Mouse (Mus musculus): ENCODE measurements around the gene Siglec1.

The Siglec1 gene

DNA sequence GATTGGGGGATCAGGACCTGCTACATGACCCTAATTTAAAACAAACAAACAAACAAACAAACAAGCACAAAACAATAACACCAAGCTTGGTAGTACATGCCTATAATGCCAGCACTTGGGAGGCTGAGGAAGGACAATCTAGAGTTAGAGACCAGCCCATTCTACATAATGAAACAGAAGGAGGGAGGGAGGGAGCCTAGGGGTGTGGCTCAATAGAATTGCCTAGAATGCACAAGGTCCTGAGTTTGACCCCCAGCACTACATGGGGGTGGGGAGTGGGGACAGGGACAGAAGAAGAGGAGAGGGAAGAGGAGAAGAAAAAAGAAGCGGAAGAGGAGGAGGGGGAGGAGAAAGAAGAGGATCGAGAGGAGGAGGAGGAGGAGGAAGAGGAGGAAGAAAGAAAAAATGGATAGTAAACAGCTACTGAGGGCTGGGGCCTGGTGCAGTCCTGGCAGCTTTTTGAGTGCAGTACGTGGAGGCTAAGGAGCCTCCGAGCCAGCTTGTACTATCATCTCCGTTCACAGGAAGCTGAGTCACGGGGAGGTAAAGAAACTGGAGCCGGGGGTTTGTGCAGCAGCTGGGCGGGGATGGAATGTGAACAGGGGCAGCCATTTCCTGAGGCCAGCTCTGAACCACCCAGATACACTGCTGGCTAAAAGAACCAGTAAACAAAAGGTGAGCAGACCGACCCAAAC, 9.7 kb upstream of the Siglec1 start:
- DNase-seq, result no peak

DNA sequence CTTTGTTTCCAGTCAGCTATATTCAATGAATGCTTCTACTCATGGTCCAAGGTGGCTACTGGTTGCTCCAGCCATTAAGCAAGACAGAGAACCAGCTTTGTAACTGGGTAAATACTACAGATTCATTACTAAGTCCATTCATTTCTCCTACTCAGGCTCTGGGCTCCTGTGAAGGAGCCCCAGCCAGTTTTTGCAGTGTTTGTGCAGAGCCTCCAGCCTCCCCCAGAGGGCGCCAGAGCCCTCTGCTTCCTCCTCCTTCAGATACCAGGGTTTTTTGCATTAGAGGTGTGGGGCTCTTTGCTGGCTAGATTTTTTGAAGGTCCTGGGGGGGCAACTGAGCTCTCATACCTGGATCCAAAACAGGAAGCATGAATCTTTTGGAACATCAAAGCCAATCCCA, 8.3 kb upstream of the Siglec1 start:
- DNase-seq, result peak; percentile 66

GRCm38 (mm10) chr2:131093577-131093976, 7.0 kb upstream of the Siglec1 start:
- no peak for DNase-seq

GRCm38 (mm10) chr2:131090852-131091251, 4.3 kb upstream of the Siglec1 start:
- DNase-seq, result no peak

DNA sequence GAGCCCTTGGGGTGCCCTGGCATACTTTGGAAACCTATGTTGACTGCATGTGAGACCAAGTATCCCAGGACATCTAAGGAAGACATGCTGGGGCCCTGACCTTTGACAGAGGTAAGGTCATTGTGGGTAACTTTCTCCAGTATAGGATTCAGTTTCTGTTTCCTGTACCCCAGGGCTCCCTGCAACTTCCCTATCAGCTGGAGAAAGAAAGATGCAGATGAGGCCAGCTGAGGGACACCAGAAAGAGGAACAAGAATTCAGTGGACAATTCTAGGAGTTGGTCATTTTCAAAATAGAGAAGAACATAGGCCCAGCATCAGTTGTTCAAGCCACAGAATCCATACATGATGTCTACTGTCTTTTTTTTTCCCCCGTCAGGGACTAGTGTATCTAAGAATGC, 3.1 kb upstream of the Siglec1 start:
- no peak for DNase-seq

- no peak for DNase-seq
Observed at GRCm38 (mm10) chr2:131088581-131088980, 2.0 kb upstream of the Siglec1 start.

- DNase-seq, result no peak
Observed at GRCm38 (mm10) chr2:131084206-131084605, 2.4 kb downstream of the Siglec1 start.

- DNase-seq, result no peak
Observed at GRCm38 (mm10) chr2:131080507-131080906, 6.1 kb downstream of the Siglec1 start.

GRCm38 (mm10) chr2:131072536-131072935, 14.0 kb downstream of the Siglec1 start:
- DNase-seq, result no peak

DNA sequence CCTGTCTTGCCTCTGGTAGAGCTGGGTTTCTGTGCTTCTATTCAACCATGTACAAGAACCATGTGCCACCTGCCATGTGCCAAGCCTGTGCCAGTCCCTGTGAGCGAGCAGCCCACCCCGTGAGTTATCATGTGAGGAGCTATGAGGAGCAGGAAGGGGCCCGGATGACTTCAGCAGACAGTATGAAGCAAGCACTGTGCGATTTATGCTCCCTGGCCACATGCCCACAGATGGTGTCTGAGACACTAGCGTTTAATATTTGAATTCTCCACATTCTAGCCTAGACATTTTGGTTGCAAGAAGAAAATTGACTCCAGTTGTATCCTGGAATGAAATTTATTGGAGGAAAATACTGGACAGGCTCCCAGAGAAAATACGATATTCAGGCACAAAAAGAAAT, 19.1 kb downstream of the Siglec1 start:
- peak; percentile 33 for DNase-seq

DNA sequence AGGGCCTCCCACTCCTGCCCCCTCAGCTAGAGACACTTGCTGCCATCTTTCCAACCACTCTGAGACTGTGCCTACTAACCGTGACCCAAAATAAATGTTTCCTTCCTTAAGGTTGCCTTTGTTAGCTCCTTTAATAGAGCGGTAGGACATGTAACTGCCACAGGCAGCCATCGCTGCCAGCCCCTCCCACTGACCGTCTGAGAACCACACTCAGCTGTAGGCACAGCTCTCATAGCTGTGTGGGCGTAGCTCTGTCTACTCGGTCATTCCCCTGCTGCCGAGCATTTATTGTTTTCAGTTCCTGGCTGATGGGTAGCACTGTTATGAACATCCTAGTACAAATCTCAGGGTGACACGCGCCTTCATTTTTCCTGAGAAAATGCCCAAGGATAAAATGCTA, 20.2 kb downstream of the Siglec1 start:
- no peak for DNase-seq

GRCm38 (mm10) chr2:131063404-131063864, 23.1 kb downstream of the Siglec1 start, which contains the start of gene Adam33:
Gene Adam33, minus strand, starts transcription at chr2:131063814.
- no peak for DNase-seq

GRCm38 (mm10) chr2:131061607-131062006, 25.0 kb downstream of the Siglec1 start:
- no peak for DNase-seq

DNA sequence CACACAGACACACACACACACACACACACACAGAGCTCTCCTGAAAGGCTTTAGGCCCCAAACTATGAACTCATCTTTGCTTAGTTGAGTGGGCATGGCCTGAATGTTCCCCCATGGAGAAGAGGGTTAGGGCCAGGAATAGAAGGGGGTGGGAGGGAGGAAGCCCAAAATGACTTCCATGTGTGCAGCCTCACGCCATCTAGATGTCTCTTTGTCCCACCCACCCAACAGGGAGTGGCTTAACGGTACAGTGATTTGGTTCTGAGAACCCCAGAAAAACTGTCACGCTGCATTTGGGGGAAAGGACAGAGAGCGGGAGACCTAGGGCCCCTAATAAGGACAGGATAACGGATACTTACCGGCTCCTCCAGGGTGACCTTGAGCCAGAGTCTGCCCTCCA, 25.8 kb downstream of the Siglec1 start:
- no peak for DNase-seq

DNA sequence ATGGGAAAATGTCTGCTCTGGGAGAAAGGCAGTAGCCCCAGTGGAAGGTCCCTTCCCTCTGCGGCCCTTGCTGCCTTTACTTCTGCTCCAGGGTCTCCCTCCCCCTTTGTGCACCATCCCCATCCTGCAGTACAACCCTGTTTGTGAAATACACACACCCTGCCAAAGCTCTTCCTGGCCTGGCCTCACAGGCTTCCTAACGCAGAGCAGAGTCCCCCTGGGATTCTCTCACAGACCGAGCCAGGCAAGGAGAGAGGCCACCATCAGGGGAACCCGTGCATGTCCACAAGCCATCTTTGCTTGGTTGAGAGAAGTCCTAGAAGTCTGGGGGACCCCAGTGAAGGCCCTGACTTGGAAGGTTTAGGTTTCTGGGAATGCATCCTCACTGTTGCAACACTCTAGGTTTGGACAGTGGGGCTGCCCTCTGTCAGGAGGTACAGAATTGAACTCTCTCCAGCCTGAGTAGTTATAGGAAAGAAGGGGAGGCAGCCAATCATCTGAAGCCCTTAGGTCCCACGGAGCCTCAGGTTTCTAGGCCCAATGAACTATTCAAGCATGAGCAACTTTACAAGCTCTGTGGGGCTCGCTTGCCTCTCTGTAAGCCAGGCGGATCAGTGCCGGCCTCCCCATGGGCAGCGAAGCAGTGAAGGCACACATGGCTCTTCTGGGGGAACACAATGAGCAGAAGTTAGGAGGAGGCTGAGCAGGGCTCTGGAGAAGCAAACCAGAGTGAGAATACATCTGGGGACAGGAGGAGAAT, 26.6 kb downstream of the Siglec1 start:
- DNase-seq, result no peak

- no peak for DNase-seq
Observed at GRCm38 (mm10) chr2:131059377-131059776, 27.2 kb downstream of the Siglec1 start.

GRCm38 (mm10) chr2:131058672-131059071, 27.9 kb downstream of the Siglec1 start:
- no peak for DNase-seq

GRCm38 (mm10) chr2:131056191-131056590, 30.4 kb downstream of the Siglec1 start:
- no peak for DNase-seq

DNA sequence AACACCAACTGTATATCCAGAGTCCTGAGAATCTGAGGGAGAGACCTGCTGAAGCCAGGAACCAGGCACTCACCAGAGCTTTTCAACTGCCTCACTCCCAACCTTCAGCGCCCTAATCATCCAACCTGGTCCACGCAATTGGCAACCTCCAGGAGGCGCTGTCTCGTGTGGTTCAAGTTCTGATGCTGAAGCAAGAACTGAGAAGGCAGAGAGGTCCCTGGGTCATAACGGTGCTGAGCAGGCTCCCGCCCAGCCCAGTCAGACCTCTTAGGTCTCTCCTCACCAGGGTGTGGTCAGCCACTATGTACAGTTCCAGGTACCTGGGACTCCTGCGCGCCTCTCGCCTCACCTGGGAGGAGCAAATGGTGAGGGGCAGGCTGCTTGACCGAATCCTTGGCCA, 30.9 kb downstream of the Siglec1 start:
- DNase-seq, result peak; percentile 64

DNA sequence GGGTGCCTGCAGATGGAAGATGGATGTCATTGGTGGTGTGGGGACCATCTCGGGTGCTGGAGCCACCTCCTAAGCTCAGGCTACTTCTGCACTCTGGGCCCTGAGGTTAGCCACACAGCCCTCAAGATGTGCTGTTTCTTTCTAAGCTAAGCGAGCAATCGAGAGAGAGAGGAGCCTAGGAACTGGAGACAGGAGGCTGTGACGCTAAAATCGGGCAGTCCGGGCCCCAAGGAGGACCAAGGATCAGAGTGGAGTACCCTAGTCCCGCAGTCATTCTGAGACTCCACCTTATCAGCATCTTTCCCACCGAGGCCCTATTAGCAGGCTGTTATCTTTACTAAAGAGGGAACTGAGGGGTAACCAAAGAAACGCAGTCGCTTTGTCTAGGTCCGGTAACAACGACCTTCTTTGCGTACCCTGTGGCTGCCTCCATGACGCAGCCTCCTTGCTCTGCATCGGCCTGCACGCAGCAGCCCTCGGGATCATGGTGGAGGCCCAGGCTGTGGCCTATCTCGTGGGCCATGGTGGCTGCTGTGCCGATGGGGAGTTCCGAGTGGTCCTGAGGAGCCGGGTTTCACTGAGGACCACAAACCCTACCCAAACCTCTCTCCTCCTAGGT, 31.8 kb downstream of the Siglec1 start:
- no peak for DNase-seq

DNA sequence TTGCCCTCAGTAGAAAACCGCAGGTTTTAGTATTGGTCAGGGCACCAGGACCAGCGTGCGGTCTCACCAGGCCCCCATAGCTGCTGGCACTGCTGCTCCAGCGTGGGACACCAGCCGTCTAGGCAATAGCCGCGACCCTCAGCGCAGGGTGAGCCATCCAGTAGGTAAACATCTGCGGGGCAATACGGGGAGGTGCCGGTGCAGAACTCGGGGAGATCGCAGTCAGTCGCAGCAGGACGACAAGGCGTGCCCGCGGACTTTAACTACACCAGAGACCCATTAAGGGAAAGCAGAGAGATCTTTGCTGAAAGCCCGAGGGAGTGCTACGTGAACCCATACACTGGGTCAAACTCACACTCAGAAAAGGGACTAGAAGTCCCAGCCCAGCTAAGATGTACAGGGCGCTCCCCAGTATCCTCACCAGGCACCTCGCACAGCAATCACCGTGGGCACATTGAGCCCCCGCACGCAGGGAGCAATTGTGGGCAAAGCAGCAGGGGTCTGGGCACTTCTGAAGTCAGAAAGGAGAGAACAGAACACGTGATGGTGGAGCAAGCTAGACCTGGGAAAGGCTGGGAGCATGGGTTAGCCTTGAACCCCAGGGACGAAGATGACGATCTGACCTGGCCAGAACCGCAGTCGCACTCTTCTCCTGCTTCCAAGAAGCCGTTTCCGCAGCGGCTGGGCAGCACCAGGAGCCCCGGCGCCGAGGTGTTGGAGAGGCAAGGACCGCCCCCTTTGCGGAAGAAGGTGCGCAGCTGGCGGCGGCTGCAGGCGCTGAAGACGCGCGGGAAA, 32.5 kb downstream of the Siglec1 start:
- DNase-seq, result no peak

DNA sequence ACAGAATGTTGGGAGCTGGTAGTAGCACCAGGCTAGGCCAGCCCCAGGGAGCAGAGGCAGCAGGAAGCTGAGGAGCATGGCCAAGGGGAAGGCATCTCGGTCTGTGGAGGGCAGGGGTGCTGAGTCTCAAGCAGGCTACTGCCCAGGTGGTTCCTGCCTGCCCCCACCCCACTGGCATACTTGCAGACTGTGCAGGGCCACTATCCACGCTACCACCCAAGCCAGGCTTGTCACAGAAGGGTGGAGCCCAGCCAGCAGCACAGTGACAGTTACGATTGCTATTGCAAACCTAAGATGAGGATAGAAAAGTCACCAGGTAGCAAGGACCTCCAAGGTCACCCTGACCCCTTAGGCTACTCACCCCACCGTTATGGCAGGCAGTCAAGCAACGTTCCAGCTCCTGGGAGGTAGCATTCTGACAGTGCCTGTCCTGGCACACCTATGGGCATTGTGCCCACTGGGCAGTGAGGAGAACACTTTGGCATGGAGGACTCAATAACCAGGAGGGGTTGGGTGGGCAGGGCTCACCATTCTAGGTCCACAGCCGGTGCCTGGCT, 33.6 kb downstream of the Siglec1 start:
- DNase-seq, result no peak

- DNase-seq, result no peak
Observed at GRCm38 (mm10) chr2:131052043-131052442, 34.5 kb downstream of the Siglec1 start.
